Mouse (Mus musculus): ENCODE results near the gene Nlrp9c.
"Not testable (repeated sequence)": the region's sequence is repeated elsewhere in the genome, so short reads cannot be mapped to it uniquely, and the experiment has no call there.

Nlrp9c gene

GRCm38 (mm10) chr7:26403600-26403999 is at the start of gene Nlrp9c:
Gene Nlrp9c, minus strand, starts transcription at chr7:26403700.
- not testable (repeated sequence) for DNase-seq (ENCODE audit: low spot score in 2 of 2)

GRCm38 (mm10) chr7:26434813-26435212 is 31.3 kb upstream of the Nlrp9c start, which contains the start of gene Nlrp4a:
Gene Nlrp4a, plus strand, starts transcription at chr7:26435113.
- no peak for DNase-seq (ENCODE audit: low spot score in 2 of 2)

GRCm38 (mm10) chr7:26391811-26392210 is 11.7 kb downstream of the Nlrp9c start:
- not testable (repeated sequence) for DNase-seq (ENCODE audit: low spot score in 2 of 2)

GRCm38 (mm10) chr7:26391137-26391536 is 12.4 kb downstream of the Nlrp9c start:
- not testable (repeated sequence) for DNase-seq (ENCODE audit: low spot score in 2 of 2)

GRCm38 (mm10) chr7:26386691-26387090 is 16.8 kb downstream of the Nlrp9c start:
- not testable (repeated sequence) for DNase-seq (ENCODE audit: low spot score in 2 of 2)

GRCm38 (mm10) chr7:26380807-26381206 is 22.7 kb downstream of the Nlrp9c start:
- DNase-seq (ENCODE audit: low spot score in 2 of 2): no peak

GRCm38 (mm10) chr7:26373221-26373620 is 30.3 kb downstream of the Nlrp9c start:
- DNase-seq (ENCODE audit: low spot score in 2 of 2): not testable (repeated sequence)

- not testable (repeated sequence) for DNase-seq (ENCODE audit: low spot score in 2 of 2)
These were observed 46.8 kb downstream of the Nlrp9c start for GRCm38 (mm10) chr7:26356719-26357118.

- not testable (repeated sequence) for DNase-seq (ENCODE audit: low spot score in 2 of 2)
These were observed 51.2 kb downstream of the Nlrp9c start for GRCm38 (mm10) chr7:26352258-26352657.

- DNase-seq (ENCODE audit: low spot score in 2 of 2): not testable (repeated sequence)
These were observed 53.3 kb downstream of the Nlrp9c start for GRCm38 (mm10) chr7:26350177-26350576.

- DNase-seq (ENCODE audit: low spot score in 2 of 2): not testable (repeated sequence)
These were observed 83.1 kb downstream of the Nlrp9c start for GRCm38 (mm10) chr7:26320361-26320760.

GRCm38 (mm10) chr7:26315809-26316208 is 87.7 kb downstream of the Nlrp9c start:
- not testable (repeated sequence) for DNase-seq (ENCODE audit: low spot score in 2 of 2)

GRCm38 (mm10) chr7:26315194-26315593 is 88.3 kb downstream of the Nlrp9c start:
- not testable (repeated sequence) for DNase-seq (ENCODE audit: low spot score in 2 of 2)

- not testable (repeated sequence) for DNase-seq (ENCODE audit: low spot score in 2 of 2)
These were observed 91.7 kb downstream of the Nlrp9c start for GRCm38 (mm10) chr7:26311786-26312185.

- DNase-seq (ENCODE audit: low spot score in 2 of 2): not testable (repeated sequence)
These were observed 96.6 kb downstream of the Nlrp9c start, which contains the start of gene Cyp2a4 for GRCm38 (mm10) chr7:26306926-26307325. Gene Cyp2a4, plus strand, starts transcription at chr7:26307169.

- DNase-seq (ENCODE audit: low spot score in 2 of 2): not testable (repeated sequence)
These were observed 99.9 kb downstream of the Nlrp9c start for GRCm38 (mm10) chr7:26303429-26304166.

All from spleen, postnatal 36 days (tissue).